Mouse (Mus musculus) kidney, postnatal 25 days (tissue): ENCODE data around the gene Stx5a.
A peak's percentile ranks its signal among the peaks of the same experiment; 100 is the strongest.

Experiments
- DNase-seq, 2 experiments: peaks; one replicate each; pipeline ENCODE4 v3.0.0; 2021; ENCODE audit warnings: mixed read lengths in 2 of 2

Gene Stx5a

DNA sequence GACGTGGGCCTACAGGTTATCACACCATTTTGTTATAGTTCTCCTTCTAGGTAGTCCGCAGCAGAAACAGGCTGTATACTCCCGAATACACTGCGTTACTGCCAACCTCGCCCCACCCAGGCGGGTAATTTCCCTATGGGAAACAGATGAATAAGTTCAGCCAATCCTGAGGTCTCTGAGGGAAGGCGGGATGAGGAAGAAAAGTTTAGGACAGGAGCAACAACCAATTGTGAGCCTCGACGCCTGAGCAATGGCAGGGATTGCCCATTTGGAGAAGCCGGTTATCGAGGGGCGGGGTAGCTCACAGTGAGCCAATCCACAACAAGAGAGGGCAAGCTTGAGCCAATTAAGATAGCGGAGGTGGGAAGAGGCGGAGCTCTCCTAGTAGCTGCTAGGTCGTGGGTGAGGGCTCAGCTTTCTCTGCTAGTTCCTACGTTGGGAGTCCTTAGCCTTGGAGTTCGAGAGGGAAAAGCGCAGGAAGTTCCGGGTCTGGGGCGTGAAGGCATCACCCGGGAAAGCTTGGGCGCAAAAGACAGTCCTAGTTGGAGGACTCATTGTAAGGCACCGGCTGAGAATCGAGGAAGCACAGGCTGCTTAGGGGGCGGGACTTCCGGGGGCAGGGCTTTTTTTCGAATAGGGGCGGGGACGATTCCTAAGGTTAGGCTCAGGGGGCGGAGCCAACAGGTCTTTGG lies 61.1 kb downstream of the Stx5a start, which contains the start of gene Zbtb3:
Zbtb3 (plus strand) TSS at position 426 of the 692 bp plus-strand sequence.
- peak; percentile 96 to 99 for DNase-seq

DNA sequence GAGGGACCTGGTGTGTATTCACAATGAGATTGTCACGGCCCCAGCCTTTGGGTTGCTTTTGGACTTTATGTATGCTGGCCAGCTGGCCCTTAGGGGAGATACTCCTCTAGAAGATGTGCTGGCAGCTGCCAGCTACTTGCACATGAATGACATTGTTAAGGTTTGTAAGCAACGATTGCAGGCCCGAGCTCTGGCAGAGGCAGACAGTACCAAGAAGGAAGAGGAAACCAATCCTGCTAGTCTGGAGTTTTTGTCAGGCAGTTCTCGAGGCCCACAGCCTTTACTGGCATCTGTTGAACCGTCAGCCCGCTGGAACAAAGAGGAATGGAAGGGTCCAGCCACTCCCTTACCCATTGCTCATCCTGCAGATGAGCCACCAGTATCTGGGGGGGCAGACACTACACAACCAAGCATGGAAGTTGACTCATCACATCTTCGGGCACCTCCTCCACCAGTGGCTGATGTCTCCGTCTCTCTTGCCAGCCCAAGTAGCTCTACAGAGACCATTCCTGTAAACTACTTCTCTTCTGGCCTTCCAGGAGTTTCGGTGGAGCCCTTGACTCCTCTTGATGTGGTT lies 62.1 kb downstream of the Stx5a start:
- no peak for DNase-seq

GRCm38 (mm10) chr19:8803879-8804660 lies 62.9 kb downstream of the Stx5a start:
- DNase-seq: no peak
